Comparison of ENCODE assay signal across 31 mouse cellular contexts in genomic region chr2:26294457-26294856, GRCm38 (mm10). TPM values are rescaled to one million over a fixed set of nuclear protein-coding genes. Genes with fewer than 3 reads are reported as not detected.
"Had no signal": no experiment of that assay in that cellular context is flagged by ENCODE, and none has a peak within 500 bp of the region (broad histone marks: within the 10 kb centered on the region; RNA-seq: fewer than 3 reads in every experiment).

Gene Ccdc187, minus strand, starts transcription at chr2:26294557.

- H3K27me3 ChIP-seq: lung, embryonic 15.5 days; midbrain, embryonic 13.5 days had no signal

- H3K9ac ChIP-seq: limb, embryonic 12.5 days; limb, embryonic 13.5 days; limb, embryonic 15.5 days; liver, embryonic 12.5 days; liver, embryonic 13.5 days; liver, embryonic 14.5 days; liver, embryonic 15.5 days; liver, postnatal 0 days; lung, embryonic 14.5 days; lung, embryonic 15.5 days; midbrain, embryonic 12.5 days; midbrain, embryonic 13.5 days had no signal

- H3K4me2 ChIP-seq: limb, embryonic 12.5 days; limb, embryonic 13.5 days; limb, embryonic 15.5 days; liver, embryonic 11.5 days; liver, embryonic 12.5 days; liver, embryonic 13.5 days; liver, embryonic 15.5 days; lung, embryonic 14.5 days; lung, embryonic 15.5 days; midbrain, embryonic 12.5 days; midbrain, embryonic 13.5 days had no signal

- H3K9me3 ChIP-seq: limb, embryonic 10.5 days; limb, embryonic 12.5 days; limb, embryonic 13.5 days; limb, embryonic 15.5 days; liver, embryonic 12.5 days; liver, embryonic 13.5 days; liver, embryonic 15.5 days; lung, embryonic 15.5 days; midbrain, embryonic 12.5 days; midbrain, embryonic 13.5 days had no signal

- H3K27ac ChIP-seq: left cerebral cortex, adult 2 months; limb, embryonic 10.5 days; limb, embryonic 12.5 days; limb, embryonic 13.5 days; limb, embryonic 15.5 days; liver, embryonic 12.5 days; liver, embryonic 13.5 days; liver, embryonic 14.5 days; liver, embryonic 15.5 days; lung, embryonic 15.5 days; macrophage; midbrain, embryonic 12.5 days; midbrain, embryonic 13.5 days had no signal

- H3K36me3 ChIP-seq: limb, embryonic 10.5 days; limb, embryonic 12.5 days; limb, embryonic 13.5 days; limb, embryonic 15.5 days; liver, embryonic 12.5 days; liver, embryonic 13.5 days; liver, embryonic 15.5 days; lung, embryonic 15.5 days; midbrain, embryonic 12.5 days; midbrain, embryonic 13.5 days had no signal

- H3K4me3 ChIP-seq: left cerebral cortex, adult 2 months; limb, embryonic 10.5 days; limb, embryonic 12.5 days; limb, embryonic 13.5 days; limb, embryonic 15.5 days; liver, embryonic 12.5 days; liver, embryonic 13.5 days; liver, embryonic 15.5 days; lung, embryonic 15.5 days; megakaryocyte, embryonic 14.5 days; midbrain, embryonic 12.5 days; midbrain, embryonic 13.5 days; myocyte had no signal

- H3K4me1 ChIP-seq: liver, embryonic 15.5 days had no signal

- DNase-seq: layer of hippocampus, postnatal 36 days; left cerebral cortex, postnatal 4 days; liver; liver, embryonic 13.5 days; liver, postnatal 0 days; lung, adult 18-20 months; lung, adult 2 months; lung, embryonic 14.5 days; lung, postnatal 10 days; lung, postnatal 14 days; lung, postnatal 36 days; lung, postnatal 4 days; midbrain, embryonic 14.5 days had no signal

- ATAC-seq: liver, embryonic 12.5 days; liver, postnatal 0 days; lung, postnatal 0 days; midbrain, embryonic 13.5 days had no signal

RNA-seq across cellular contexts. Expression of gene Ccdc187, which starts in this region (rescaled TPM):
- polyA plus RNA-seq: limb, embryonic 11.5 days; limb, embryonic 12.5 days; liver, adult 2 months; liver, embryonic 11.5 days; liver, postnatal 0 days; macrophage had no signal
